Mouse (Mus musculus) cerebellum, postnatal 10 days (tissue): ENCODE results near the gene Ston1.

ENCODE experiments used
- DNase-seq, 2 experiments: peaks; one replicate each; pipeline ENCODE4 v3.0.0; 2021; ENCODE audit warnings: mixed read lengths in 2 of 2

The Ston1 gene

DNA sequence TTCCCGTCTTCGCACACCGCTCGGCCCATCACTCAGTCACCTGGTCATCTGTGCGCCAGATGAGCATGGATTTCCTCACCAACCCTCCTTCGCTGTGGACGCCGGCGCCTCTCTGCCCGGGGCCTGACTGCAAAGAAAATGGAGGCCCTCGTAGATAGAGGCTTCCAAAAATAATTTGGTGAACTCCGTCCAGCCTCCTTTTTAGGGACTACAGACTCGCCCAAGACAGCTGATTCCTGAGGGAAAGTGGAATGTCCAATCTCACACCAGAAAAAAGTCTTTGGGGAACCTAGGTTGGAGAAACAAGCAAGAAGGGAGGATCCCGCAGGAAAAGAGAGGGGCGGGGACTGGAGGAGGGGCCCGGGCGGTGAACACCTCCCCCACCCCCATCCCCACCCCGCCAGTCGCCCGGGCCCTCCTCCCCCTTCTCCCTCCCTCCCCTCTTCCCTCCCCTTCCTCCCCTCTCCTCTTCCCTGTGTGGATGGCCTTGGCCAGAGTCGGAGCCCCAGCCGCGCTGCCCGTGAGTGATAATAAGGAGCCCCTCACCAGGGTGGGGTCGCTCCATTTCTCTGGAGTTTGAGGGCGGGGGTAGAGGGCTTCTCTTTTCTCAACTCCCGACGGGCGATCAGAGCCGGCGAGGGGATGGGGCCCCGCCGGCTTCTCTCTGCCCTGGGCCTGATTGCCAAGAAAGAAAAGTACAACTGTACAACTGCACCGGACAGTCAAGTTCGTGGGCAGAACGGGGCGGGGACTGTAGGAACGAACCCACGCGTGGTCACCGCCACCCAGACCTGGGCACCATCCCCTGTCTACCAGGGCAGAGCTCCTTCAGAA, at the start of gene Ston1:
Gene Ston1 (plus strand): TSS at position 463 of the 834 bp plus-strand sequence.
- DNase-seq, result peak; percentile 92 to 93

GRCm38 (mm10) chr17:88549411-88550191, 47.9 kb upstream of the Ston1 start:
- no peak for DNase-seq

DNA sequence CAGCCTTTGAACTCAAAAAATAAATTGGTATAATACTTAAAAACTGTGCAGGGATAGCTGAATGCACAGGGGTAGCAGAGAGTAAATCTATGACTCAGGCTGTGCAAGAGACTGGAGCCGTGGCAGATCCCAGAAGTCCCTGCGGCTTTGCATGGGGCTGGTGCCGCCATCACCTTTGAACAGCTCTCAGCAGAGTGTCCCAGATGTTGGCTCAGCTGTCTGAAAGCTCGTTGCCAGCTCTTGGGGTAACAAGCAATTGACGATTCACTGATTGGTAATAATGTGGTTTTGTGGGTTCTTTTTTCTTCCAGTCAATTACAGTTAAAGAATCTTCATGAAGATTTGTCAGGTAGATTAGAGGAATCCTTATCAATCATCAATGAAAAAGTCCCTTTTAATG, 47.1 kb upstream of the Ston1 start:
- no peak for DNase-seq

GRCm38 (mm10) chr17:88550981-88551940, 46.2 kb upstream of the Ston1 start:
- no peak for DNase-seq

- no peak for DNase-seq
Measured at GRCm38 (mm10) chr17:88552556-88552955, 44.9 kb upstream of the Ston1 start.

DNA sequence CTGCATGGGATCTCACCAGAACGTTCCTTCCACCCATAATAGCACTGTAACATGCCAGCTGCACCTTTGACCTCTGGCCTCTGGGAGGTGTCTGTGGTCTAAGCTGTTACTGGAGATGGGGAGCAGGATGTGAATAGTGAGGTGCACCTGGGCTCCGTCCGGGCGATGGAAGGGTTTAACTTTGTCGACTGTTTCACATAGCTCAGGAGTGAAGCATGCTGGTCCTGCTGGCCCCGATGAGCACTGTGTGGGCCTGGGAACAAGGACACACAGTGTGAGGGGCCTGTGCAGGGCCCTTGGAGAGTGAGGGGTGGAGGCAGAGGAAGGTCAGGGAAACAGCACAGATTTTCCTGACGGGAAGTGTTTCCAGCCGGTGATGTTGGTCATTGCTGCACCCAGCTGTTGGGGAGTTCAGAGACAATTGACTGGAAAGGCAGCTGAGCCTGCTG, 44.5 kb upstream of the Ston1 start:
- no peak for DNase-seq

GRCm38 (mm10) chr17:88553473-88554087, 43.9 kb upstream of the Ston1 start:
- DNase-seq, result no peak

- peak; percentile 67 to 73 for DNase-seq
Measured at GRCm38 (mm10) chr17:88556176-88556575, 41.3 kb upstream of the Ston1 start.

DNA sequence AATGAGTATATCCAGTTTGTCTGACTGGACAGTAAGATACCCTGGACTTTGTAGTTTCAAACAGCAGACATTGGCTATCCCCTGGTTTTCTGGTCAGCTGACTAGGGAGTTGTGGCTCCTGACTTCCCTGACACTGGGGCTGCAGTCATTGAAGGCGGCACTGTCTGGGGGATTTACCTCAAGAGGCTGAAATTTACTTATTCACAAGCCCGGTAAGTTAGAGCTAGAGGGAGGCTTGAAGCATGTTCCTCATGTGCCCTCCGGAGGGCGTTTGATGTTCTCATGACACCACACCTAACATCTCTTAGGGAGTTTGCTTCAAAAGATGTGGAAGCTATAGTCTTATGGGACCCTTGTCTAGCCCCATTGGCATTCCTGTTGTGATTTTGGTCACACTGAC, 40.8 kb upstream of the Ston1 start:
- DNase-seq, result no peak

DNA sequence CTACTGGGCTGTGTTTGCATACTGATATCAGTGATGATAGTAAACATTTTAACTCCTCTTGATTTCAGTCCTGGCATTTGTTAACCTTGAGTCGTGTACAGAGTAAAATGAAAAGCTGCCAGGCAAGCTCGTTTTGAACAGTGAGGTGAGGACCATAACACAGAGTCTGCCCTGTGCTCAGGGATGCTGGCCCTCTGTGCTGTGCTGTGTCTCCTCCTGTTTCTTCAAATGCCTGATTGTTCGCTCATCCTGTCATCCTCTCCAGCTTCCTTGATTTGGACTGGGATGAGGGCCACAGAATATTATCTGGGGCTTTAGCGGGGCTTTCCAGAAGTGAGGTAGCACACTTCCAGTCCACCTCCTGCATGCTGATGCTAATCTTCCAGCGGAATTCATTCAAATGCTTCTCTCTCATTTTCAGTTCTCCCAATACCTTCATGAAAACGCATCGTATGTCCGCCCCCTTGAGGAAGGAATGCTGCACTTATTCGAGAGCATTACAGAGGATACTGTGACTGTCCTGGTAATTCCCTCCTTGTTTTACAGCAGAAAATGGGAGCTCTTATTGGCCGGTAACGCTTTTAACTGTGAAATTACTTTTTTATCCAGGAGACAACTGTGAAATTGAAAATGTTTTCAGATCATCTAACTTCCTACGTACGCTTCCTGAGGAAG, 39.2 kb upstream of the Ston1 start:
- DNase-seq, result peak; percentile 90 to 92

- no peak for DNase-seq
Measured at GRCm38 (mm10) chr17:88563611-88564010, 33.9 kb upstream of the Ston1 start.

DNA sequence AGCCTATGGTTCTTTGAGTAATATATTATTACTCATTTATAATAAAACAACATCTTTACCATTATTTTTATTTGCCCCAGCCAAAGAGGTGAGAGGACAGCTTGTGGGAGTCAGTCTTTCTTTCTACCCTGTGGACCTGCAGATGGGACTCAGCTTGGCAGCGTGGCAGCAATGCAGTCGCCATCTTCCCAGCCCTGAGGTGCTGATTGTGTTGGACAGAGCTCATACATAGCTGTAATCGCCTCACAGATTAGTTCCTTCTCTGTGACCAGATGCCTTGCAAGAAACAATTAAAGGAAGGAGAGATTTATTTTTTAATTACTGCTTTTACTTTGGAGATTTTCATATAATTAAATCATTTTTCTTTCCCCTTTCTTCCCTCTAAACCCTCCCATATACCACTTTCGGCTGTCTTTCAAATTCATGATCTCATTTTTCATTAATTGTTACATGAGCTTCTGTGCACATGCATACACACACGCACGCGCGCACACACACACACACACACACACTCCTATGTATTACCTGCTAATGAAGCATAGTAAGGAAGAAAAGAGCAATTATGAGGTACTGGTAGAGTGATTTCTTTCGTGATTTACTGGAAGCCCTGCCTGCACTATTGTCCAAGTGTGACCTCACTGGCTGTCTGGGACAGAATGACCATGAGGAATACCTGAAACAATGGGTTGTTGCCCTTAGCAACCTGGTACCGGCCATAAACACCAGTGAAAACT, 27.5 kb upstream of the Ston1 start:
- no peak for DNase-seq

GRCm38 (mm10) chr17:88570784-88571183, 26.7 kb upstream of the Ston1 start:
- DNase-seq, result no peak

- DNase-seq, result no peak
Measured at GRCm38 (mm10) chr17:88574811-88575210, 22.7 kb upstream of the Ston1 start.

GRCm38 (mm10) chr17:88578522-88579242, 18.8 kb upstream of the Ston1 start:
- peak; percentile 46 to 59 for DNase-seq

GRCm38 (mm10) chr17:88580556-88580955, 16.9 kb upstream of the Ston1 start:
- DNase-seq, result peak; percentile 29 to 44

- DNase-seq, result no peak
Measured at GRCm38 (mm10) chr17:88581511-88582021, 15.9 kb upstream of the Ston1 start.

GRCm38 (mm10) chr17:88582999-88583398, 14.5 kb upstream of the Ston1 start:
- DNase-seq, result no peak

GRCm38 (mm10) chr17:88583411-88583810, 14.1 kb upstream of the Ston1 start:
- DNase-seq, result no peak

- DNase-seq, result no peak
Measured at GRCm38 (mm10) chr17:88587371-88587770, 10.1 kb upstream of the Ston1 start.
